Mouse (Mus musculus): ENCODE data around the gene Kcnab1.
A peak's percentile ranks its signal among the peaks of the same experiment; 100 is the strongest.
"Not testable (repeated sequence)": the region's sequence is repeated elsewhere in the genome, so short reads cannot be mapped to it uniquely, and the experiment has no call there.

The Kcnab1 gene

GRCm38 (mm10) chr3:65365921-65366710 lies 256.9 kb downstream of the Kcnab1 start:
- DNase-seq (ENCODE audit: low read depth, low spot score) = no peak

GRCm38 (mm10) chr3:65367944-65368343 lies 258.8 kb downstream of the Kcnab1 start:
- DNase-seq (ENCODE audit: low read depth, low spot score) = no peak

GRCm38 (mm10) chr3:65372552-65372951 lies 263.4 kb downstream of the Kcnab1 start:
- no peak for DNase-seq (ENCODE audit: low read depth, low spot score)

GRCm38 (mm10) chr3:65373594-65374182 lies 264.5 kb downstream of the Kcnab1 start:
- no peak for DNase-seq (ENCODE audit: low read depth, low spot score)

- DNase-seq (ENCODE audit: low read depth, low spot score) = no peak
These were observed 265.5 kb downstream of the Kcnab1 start for GRCm38 (mm10) chr3:65374729-65375128.

GRCm38 (mm10) chr3:65378724-65379123 lies 269.5 kb downstream of the Kcnab1 start:
- DNase-seq (ENCODE audit: low read depth, low spot score) = no peak

GRCm38 (mm10) chr3:65379884-65380539 lies 270.8 kb downstream of the Kcnab1 start:
- DNase-seq (ENCODE audit: low read depth, low spot score) = no peak

- no peak for DNase-seq (ENCODE audit: low read depth, low spot score)
These were observed 271.9 kb downstream of the Kcnab1 start for GRCm38 (mm10) chr3:65381094-65381493.

GRCm38 (mm10) chr3:65384431-65384830 lies 275.2 kb downstream of the Kcnab1 start:
- DNase-seq (ENCODE audit: low read depth, low spot score) = no peak

- DNase-seq (ENCODE audit: low read depth, low spot score) = no peak
These were observed 276.6 kb downstream of the Kcnab1 start for GRCm38 (mm10) chr3:65385771-65386170.

- DNase-seq (ENCODE audit: low read depth, low spot score) = no peak
These were observed 282.1 kb downstream of the Kcnab1 start for GRCm38 (mm10) chr3:65391222-65391783.

GRCm38 (mm10) chr3:65391784-65392420 lies 282.7 kb downstream of the Kcnab1 start:
- no peak for DNase-seq (ENCODE audit: low read depth, low spot score)

GRCm38 (mm10) chr3:65392421-65392817 lies 283.2 kb downstream of the Kcnab1 start, which contains the start of gene Ssr3:
Gene Ssr3, minus strand, starts transcription at chr3:65392623.
- peak; percentile 94 for DNase-seq (ENCODE audit: low read depth, low spot score)

GRCm38 (mm10) chr3:65395111-65395510 lies 285.9 kb downstream of the Kcnab1 start:
- DNase-seq (ENCODE audit: low read depth, low spot score) = not testable (repeated sequence)

GRCm38 (mm10) chr3:65396835-65397504 lies 287.8 kb downstream of the Kcnab1 start:
- DNase-seq (ENCODE audit: low read depth, low spot score) = no peak

- DNase-seq (ENCODE audit: low read depth, low spot score) = no peak
These were observed 288.4 kb downstream of the Kcnab1 start for GRCm38 (mm10) chr3:65397566-65397965.

GRCm38 (mm10) chr3:65405781-65406180 lies 296.6 kb downstream of the Kcnab1 start:
- DNase-seq (ENCODE audit: low read depth, low spot score) = no peak

GRCm38 (mm10) chr3:65407891-65408290 lies 298.7 kb downstream of the Kcnab1 start:
- DNase-seq (ENCODE audit: low read depth, low spot score) = no peak

GRCm38 (mm10) chr3:65416571-65416970 lies 307.4 kb downstream of the Kcnab1 start:
- no peak for DNase-seq (ENCODE audit: low read depth, low spot score)

- no peak for DNase-seq (ENCODE audit: low read depth, low spot score)
These were observed 308.9 kb downstream of the Kcnab1 start for GRCm38 (mm10) chr3:65417913-65418594.

GRCm38 (mm10) chr3:65419706-65420105 lies 310.5 kb downstream of the Kcnab1 start:
- DNase-seq (ENCODE audit: low read depth, low spot score) = no peak

All from brain, embryonic 18.5 days (tissue).